Mouse (Mus musculus): ENCODE measurements around the gene Ralgps1. TPM values are rescaled to one million over a fixed set of nuclear protein-coding genes. Genes with fewer than 3 reads are reported as not detected.

Gene Ralgps1
- polyA plus RNA-seq, 1 experiment from 2014 or later: 7.9 TPM

- no peak overlapping the region for H3K27ac ChIP-seq (ENCODE audit: low read depth, low read length)
Measured at GRCm38 (mm10) chr2:33283674-33284073, 87.6 kb downstream of the Ralgps1 start.

GRCm38 (mm10) chr2:33282877-33283276 is 88.4 kb downstream of the Ralgps1 start:
- 74% methylated on average over 4 of the region's 4 CpGs for WGBS
- no peak overlapping the region for H3K4me2 ChIP-seq (replicated peaks; ENCODE audit: low read depth, low read length)
- no peak overlapping the region for H3K27ac ChIP-seq (ENCODE audit: low read depth, low read length)
- no peak overlapping the region for H3K9ac ChIP-seq (ENCODE audit: low read depth, low read length)
- no peaks in the 10 kb centered on the region for H3K36me3 ChIP-seq (ENCODE audit: control insufficient read depth, insufficient read depth, low read length)
- ATAC-seq (ENCODE audit: low FRiP score, low TSS enrichment): no peak
- H3K9me3 ChIP-seq (ENCODE audit: control insufficient read depth, low read length): peaks cover 3% of the 10 kb centered on the region; the same call in 1 of the 2 replicates
- H3K4me3 ChIP-seq (ENCODE audit: low read length): no peak overlapping the region
- H3K27me3 ChIP-seq (ENCODE audit: control insufficient read depth, insufficient read depth, low read length): no peaks in the 10 kb centered on the region
- no peaks in the 10 kb centered on the region; the same call in 1 of the 2 replicates for H3K4me1 ChIP-seq (ENCODE audit: control insufficient read depth, insufficient read depth, low read length)

More at GRCm38 (mm10) chr2:33283674-33284073, 87.6 kb downstream of the Ralgps1 start:
- Histone ChIP-seq H3K9ac (ENCODE audit: low read depth, low read length) (no peak overlapping the region), H3K27me3 (ENCODE audit: control insufficient read depth, insufficient read depth, low read length) (no peaks in the 10 kb centered on the region), H3K4me2 (replicated peaks; ENCODE audit: low read depth, low read length) (no peak overlapping the region), H3K4me1 (ENCODE audit: control insufficient read depth, insufficient read depth, low read length) (no peaks in the 10 kb centered on the region; the same call in 1 of the 2 replicates), H3K9me3 (ENCODE audit: control insufficient read depth, low read length) (peaks cover 7% of the 10 kb centered on the region; the same call in 1 of the 2 replicates), H3K36me3 (ENCODE audit: control insufficient read depth, insufficient read depth, low read length) (no peaks in the 10 kb centered on the region), H3K4me3 (ENCODE audit: low read length) (no peak overlapping the region)
- no peak for ATAC-seq (ENCODE audit: low FRiP score, low TSS enrichment)
- 71% methylated on average over 2 of the region's 2 CpGs for WGBS

- no peak for ATAC-seq (ENCODE audit: low FRiP score, low TSS enrichment)
- H3K9ac ChIP-seq (ENCODE audit: low read depth, low read length): no peak overlapping the region
- no peak overlapping the region for H3K27ac ChIP-seq (ENCODE audit: low read depth, low read length)
- H3K4me2 ChIP-seq (replicated peaks; ENCODE audit: low read depth, low read length): no peak overlapping the region
- WGBS: 86% methylated on average over 5 of the region's 5 CpGs
- no peak overlapping the region for H3K4me3 ChIP-seq (ENCODE audit: low read length)
- no peaks in the 10 kb centered on the region for H3K27me3 ChIP-seq (ENCODE audit: control insufficient read depth, insufficient read depth, low read length)
- no peaks in the 10 kb centered on the region for H3K36me3 ChIP-seq (ENCODE audit: control insufficient read depth, insufficient read depth, low read length)
- H3K4me1 ChIP-seq (ENCODE audit: control insufficient read depth, insufficient read depth, low read length): no peaks in the 10 kb centered on the region; the same call in 1 of the 2 replicates
- H3K9me3 ChIP-seq (ENCODE audit: control insufficient read depth, low read length): no peaks in the 10 kb centered on the region
Measured at GRCm38 (mm10) chr2:33281807-33282206, 89.5 kb downstream of the Ralgps1 start.

- Histone ChIP-seq H3K9ac (ENCODE audit: low read depth, low read length) (no peak overlapping the region), H3K4me1 (ENCODE audit: control insufficient read depth, insufficient read depth, low read length) (no peaks in the 10 kb centered on the region; the same call in 1 of the 2 replicates), H3K9me3 (ENCODE audit: control insufficient read depth, low read length) (no peaks in the 10 kb centered on the region), H3K4me2 (replicated peaks; ENCODE audit: low read depth, low read length) (no peak overlapping the region), H3K27me3 (ENCODE audit: control insufficient read depth, insufficient read depth, low read length) (no peaks in the 10 kb centered on the region), H3K4me3 (ENCODE audit: low read length) (no peak overlapping the region), H3K36me3 (ENCODE audit: control insufficient read depth, insufficient read depth, low read length) (no peaks in the 10 kb centered on the region), H3K27ac (ENCODE audit: low read depth, low read length) (no peak overlapping the region)
- ATAC-seq (ENCODE audit: low FRiP score, low TSS enrichment): no peak
- WGBS: 66% methylated on average over 2 of the region's 2 CpGs
Measured at GRCm38 (mm10) chr2:33280525-33280924, 90.8 kb downstream of the Ralgps1 start.

- Histone ChIP-seq H3K4me3 (ENCODE audit: low read length) (no peak overlapping the region), H3K9ac (ENCODE audit: low read depth, low read length) (no peak overlapping the region), H3K27me3 (ENCODE audit: control insufficient read depth, insufficient read depth, low read length) (no peaks in the 10 kb centered on the region), H3K4me1 (ENCODE audit: control insufficient read depth, insufficient read depth, low read length) (peaks cover under 1% of the 10 kb centered on the region; the same call in 1 of the 2 replicates), H3K27ac (ENCODE audit: low read depth, low read length) (no peak overlapping the region), H3K4me2 (replicated peaks; ENCODE audit: low read depth, low read length) (no peak overlapping the region), H3K36me3 (ENCODE audit: control insufficient read depth, insufficient read depth, low read length) (no peaks in the 10 kb centered on the region), H3K9me3 (ENCODE audit: control insufficient read depth, low read length) (no peaks in the 10 kb centered on the region)
- WGBS: 84% methylated on average over 10 of the region's 10 CpGs
- no peak for ATAC-seq (ENCODE audit: low FRiP score, low TSS enrichment)
Measured at GRCm38 (mm10) chr2:33279758-33280157, 91.5 kb downstream of the Ralgps1 start.

GRCm38 (mm10) chr2:33274719-33275490 is 96.4 kb downstream of the Ralgps1 start:
- no peaks in the 10 kb centered on the region for H3K36me3 ChIP-seq (ENCODE audit: control insufficient read depth, insufficient read depth, low read length)
- no peak overlapping the region for H3K4me3 ChIP-seq (ENCODE audit: low read length)
- H3K9ac ChIP-seq (ENCODE audit: low read depth, low read length): no peak overlapping the region
- H3K4me1 ChIP-seq (ENCODE audit: control insufficient read depth, insufficient read depth, low read length): peaks cover 11% of the 10 kb centered on the region
- WGBS: 87% methylated on average over 12 of the region's 12 CpGs
- H3K27me3 ChIP-seq (ENCODE audit: control insufficient read depth, insufficient read depth, low read length): no peaks in the 10 kb centered on the region
- no peak overlapping the region for H3K4me2 ChIP-seq (replicated peaks; ENCODE audit: low read depth, low read length)
- H3K27ac ChIP-seq (ENCODE audit: low read depth, low read length): no peak overlapping the region
- no peaks in the 10 kb centered on the region for H3K9me3 ChIP-seq (ENCODE audit: control insufficient read depth, low read length)
- no peak for ATAC-seq (ENCODE audit: low FRiP score, low TSS enrichment)

- Histone ChIP-seq H3K4me2 (replicated peaks; ENCODE audit: low read depth, low read length) (no peak overlapping the region), H3K4me1 (ENCODE audit: control insufficient read depth, insufficient read depth, low read length) (peaks cover 11% of the 10 kb centered on the region), H3K9ac (ENCODE audit: low read depth, low read length) (no peak overlapping the region), H3K36me3 (ENCODE audit: control insufficient read depth, insufficient read depth, low read length) (no peaks in the 10 kb centered on the region), H3K27me3 (ENCODE audit: control insufficient read depth, insufficient read depth, low read length) (no peaks in the 10 kb centered on the region), H3K4me3 (ENCODE audit: low read length) (no peak overlapping the region), H3K9me3 (ENCODE audit: control insufficient read depth, low read length) (no peaks in the 10 kb centered on the region), H3K27ac (ENCODE audit: low read depth, low read length) (no peak overlapping the region)
- 66% methylated on average over 4 of the region's 4 CpGs for WGBS
- ATAC-seq (ENCODE audit: low FRiP score, low TSS enrichment): no peak
Measured at GRCm38 (mm10) chr2:33272665-33273439, 98.4 kb downstream of the Ralgps1 start.

GRCm38 (mm10) chr2:33271511-33271910 is 99.8 kb downstream of the Ralgps1 start:
- peaks cover 11% of the 10 kb centered on the region for H3K4me1 ChIP-seq (ENCODE audit: control insufficient read depth, insufficient read depth, low read length)
- H3K9ac ChIP-seq (ENCODE audit: low read depth, low read length): no peak overlapping the region
- no peak overlapping the region for H3K4me2 ChIP-seq (replicated peaks; ENCODE audit: low read depth, low read length)
- no peak for ATAC-seq (ENCODE audit: low FRiP score, low TSS enrichment)
- 86% methylated on average over 1 of the region's 1 CpGs for WGBS
- no peaks in the 10 kb centered on the region for H3K9me3 ChIP-seq (ENCODE audit: control insufficient read depth, low read length)
- no peak overlapping the region for H3K4me3 ChIP-seq (ENCODE audit: low read length)
- H3K27me3 ChIP-seq (ENCODE audit: control insufficient read depth, insufficient read depth, low read length): no peaks in the 10 kb centered on the region
- H3K27ac ChIP-seq (ENCODE audit: low read depth, low read length): no peak overlapping the region
- no peaks in the 10 kb centered on the region for H3K36me3 ChIP-seq (ENCODE audit: control insufficient read depth, insufficient read depth, low read length)

GRCm38 (mm10) chr2:33270569-33270968 is 100.7 kb downstream of the Ralgps1 start:
- WGBS: 80% methylated on average over 2 of the region's 2 CpGs
- Histone ChIP-seq H3K27me3 (ENCODE audit: control insufficient read depth, insufficient read depth, low read length) (no peaks in the 10 kb centered on the region), H3K9ac (ENCODE audit: low read depth, low read length) (no peak overlapping the region), H3K4me1 (ENCODE audit: control insufficient read depth, insufficient read depth, low read length) (peaks cover 11% of the 10 kb centered on the region), H3K4me2 (replicated peaks; ENCODE audit: low read depth, low read length) (no peak overlapping the region), H3K4me3 (ENCODE audit: low read length) (no peak overlapping the region), H3K36me3 (ENCODE audit: control insufficient read depth, insufficient read depth, low read length) (no peaks in the 10 kb centered on the region), H3K9me3 (ENCODE audit: control insufficient read depth, low read length) (no peaks in the 10 kb centered on the region), H3K27ac (ENCODE audit: low read depth, low read length) (no peak overlapping the region)
- ATAC-seq (ENCODE audit: low FRiP score, low TSS enrichment): no peak
